Mouse (Mus musculus): ENCODE results near the gene Csnk2b. TPM values are rescaled to one million over a fixed set of nuclear protein-coding genes. Genes with fewer than 3 reads are reported as not detected.

Csnk2b gene
- polyA plus RNA-seq, 1 experiment from 2014 or later: 279 TPM

GRCm38 (mm10) chr17:35161421-35161820 lies 39.6 kb upstream of the Csnk2b start:
- WGBS: 89% methylated on average over 11 of the region's 11 CpGs
- Histone ChIP-seq H3K4me3 (peak overlapping the region; percentile 99; the same call in 1 of the 2 replicates), H3K9ac (replicated peaks) (no peak overlapping the region)

DNA sequence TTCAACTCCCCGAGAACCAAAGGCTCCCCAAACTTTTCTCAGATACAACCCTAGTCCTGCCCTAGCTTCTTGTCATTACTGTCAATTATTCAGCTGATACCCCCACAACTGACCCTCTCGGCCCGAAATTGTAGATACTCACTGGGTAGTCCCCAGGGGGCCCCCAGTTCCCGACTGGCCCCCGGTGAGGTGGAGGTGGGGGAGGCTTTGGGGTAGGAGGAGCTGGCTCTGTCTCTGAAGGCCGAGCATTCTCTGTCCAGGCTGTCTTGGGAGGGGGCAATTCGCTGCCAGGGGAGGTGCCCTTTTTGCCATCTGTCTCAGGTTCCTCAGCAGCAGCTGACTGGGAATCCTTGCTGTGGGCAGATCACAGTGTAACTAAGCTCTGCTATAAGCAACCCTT lies 37.8 kb upstream of the Csnk2b start:
- peaks cover 76% of the 10 kb centered on the region for H3K36me3 ChIP-seq
- H3K27me3 ChIP-seq: no peaks in the 10 kb centered on the region
- no peaks in the 10 kb centered on the region for H3K9me3 ChIP-seq
- no peak overlapping the region for H3K4me3 ChIP-seq
- no peak overlapping the region for H3K4me2 ChIP-seq (replicated peaks)
- WGBS: 91% methylated on average over 7 of the region's 7 CpGs
- H3K9ac ChIP-seq (replicated peaks): no peak overlapping the region
- peaks cover 18% of the 10 kb centered on the region for H3K4me1 ChIP-seq
- no peak for ATAC-seq (ENCODE audit: low FRiP score, low read depth)
- H3K27ac ChIP-seq (replicated peaks): no peak overlapping the region

More at GRCm38 (mm10) chr17:35161421-35161820, 39.6 kb upstream of the Csnk2b start:
- Histone ChIP-seq H3K27ac (replicated peaks) (no peak overlapping the region), H3K27me3 (no peaks in the 10 kb centered on the region), H3K9me3 (no peaks in the 10 kb centered on the region), H3K4me2 (replicated peaks) (no peak overlapping the region), H3K4me1 (peaks cover 26% of the 10 kb centered on the region), H3K36me3 (peaks cover 58% of the 10 kb centered on the region)
- no peak for ATAC-seq (ENCODE audit: low FRiP score, low read depth)

GRCm38 (mm10) chr17:35158850-35159593 lies 37.2 kb upstream of the Csnk2b start:
- H3K4me1 ChIP-seq: peaks cover 18% of the 10 kb centered on the region
- H3K9me3 ChIP-seq: no peaks in the 10 kb centered on the region
- H3K27ac ChIP-seq (replicated peaks): no peak overlapping the region
- H3K36me3 ChIP-seq: peaks cover 82% of the 10 kb centered on the region
- WGBS: 92% methylated on average over 16 of the region's 16 CpGs
- no peak overlapping the region for H3K4me2 ChIP-seq (replicated peaks)
- H3K9ac ChIP-seq (replicated peaks): no peak overlapping the region
- no peak overlapping the region for H3K4me3 ChIP-seq
- H3K27me3 ChIP-seq: no peaks in the 10 kb centered on the region
- ATAC-seq (ENCODE audit: low FRiP score, low read depth): no peak

- H3K27me3 ChIP-seq: no peaks in the 10 kb centered on the region
- 91% methylated on average over 8 of the region's 8 CpGs for WGBS
- no peak for ATAC-seq (ENCODE audit: low FRiP score, low read depth)
- H3K27ac ChIP-seq (replicated peaks): no peak overlapping the region
- peaks cover 95% of the 10 kb centered on the region for H3K36me3 ChIP-seq
- no peak overlapping the region for H3K4me2 ChIP-seq (replicated peaks)
- H3K9me3 ChIP-seq: no peaks in the 10 kb centered on the region
- H3K4me3 ChIP-seq: no peak overlapping the region
- H3K9ac ChIP-seq (replicated peaks): no peak overlapping the region
- H3K4me1 ChIP-seq: peaks cover 11% of the 10 kb centered on the region
These were observed 35.9 kb upstream of the Csnk2b start for GRCm38 (mm10) chr17:35157661-35158175.

GRCm38 (mm10) chr17:35157254-35157653 lies 35.4 kb upstream of the Csnk2b start:
- H3K27me3 ChIP-seq: no peaks in the 10 kb centered on the region
- peaks cover 100% of the 10 kb centered on the region for H3K36me3 ChIP-seq
- H3K4me1 ChIP-seq: peaks cover 6% of the 10 kb centered on the region
- no peak overlapping the region for H3K9ac ChIP-seq (replicated peaks)
- ATAC-seq (ENCODE audit: low FRiP score, low read depth): no peak
- H3K4me2 ChIP-seq (replicated peaks): no peak overlapping the region
- no peaks in the 10 kb centered on the region for H3K9me3 ChIP-seq
- WGBS: 95% methylated on average over 8 of the region's 8 CpGs
- H3K4me3 ChIP-seq: no peak overlapping the region
- H3K27ac ChIP-seq (replicated peaks): no peak overlapping the region

DNA sequence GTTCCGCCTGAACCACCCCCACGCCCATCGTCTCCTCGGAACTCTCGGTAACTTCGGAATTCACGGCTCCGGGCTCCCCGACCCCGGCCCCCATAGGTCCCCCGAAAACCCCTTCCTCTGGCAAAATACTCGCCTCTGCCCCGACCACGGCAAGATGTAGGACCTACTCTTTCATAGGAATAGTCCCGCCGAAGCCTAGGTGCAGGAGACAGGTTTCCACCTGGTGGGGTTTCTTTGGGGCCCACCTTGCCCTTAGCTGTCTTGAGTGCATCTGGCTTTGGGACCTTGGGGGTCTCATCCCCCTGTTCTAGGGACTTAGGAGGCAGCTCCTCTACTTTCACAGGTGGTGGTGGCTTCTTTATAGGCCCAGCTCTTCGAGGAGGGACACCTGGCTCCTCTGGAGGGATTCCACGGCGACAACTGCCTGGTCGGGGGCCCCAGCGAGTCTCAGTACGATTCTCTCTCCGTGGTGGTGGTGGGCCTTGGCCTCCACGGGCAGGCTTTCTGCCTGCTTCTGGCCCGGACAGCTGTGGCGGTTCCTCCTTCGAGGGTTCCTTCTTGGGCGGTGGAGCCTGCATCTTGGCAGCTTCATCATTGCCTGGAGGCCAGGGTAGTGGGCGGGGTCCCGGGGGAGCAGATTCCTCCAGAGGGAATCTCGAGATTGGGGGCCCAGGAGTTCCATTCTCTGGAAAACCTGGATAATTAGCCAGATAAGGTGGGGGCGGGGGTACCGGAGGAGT lies 34.8 kb upstream of the Csnk2b start:
- H3K4me3 ChIP-seq: no peak overlapping the region
- 93% methylated on average over 33 of the region's 33 CpGs for WGBS
- H3K4me1 ChIP-seq: peaks cover under 1% of the 10 kb centered on the region; the same call in 1 of the 2 replicates
- H3K4me2 ChIP-seq (replicated peaks): no peak overlapping the region
- peaks cover 100% of the 10 kb centered on the region for H3K36me3 ChIP-seq
- H3K9ac ChIP-seq (replicated peaks): no peak overlapping the region
- no peak for ATAC-seq (ENCODE audit: low FRiP score, low read depth)
- H3K27me3 ChIP-seq: no peaks in the 10 kb centered on the region
- H3K27ac ChIP-seq (replicated peaks): no peak overlapping the region
- no peaks in the 10 kb centered on the region for H3K9me3 ChIP-seq

- no peak overlapping the region for H3K4me2 ChIP-seq (replicated peaks)
- H3K9me3 ChIP-seq: no peaks in the 10 kb centered on the region
- peak overlapping the region; percentile 34; the same call in 1 of the 2 replicates for H3K9ac ChIP-seq (replicated peaks)
- H3K27ac ChIP-seq (replicated peaks): no peak overlapping the region
- ATAC-seq (ENCODE audit: low FRiP score, low read depth): no peak
- H3K27me3 ChIP-seq: no peaks in the 10 kb centered on the region
- H3K4me3 ChIP-seq: no peak overlapping the region
- no peaks in the 10 kb centered on the region; the same call in 1 of the 2 replicates for H3K4me1 ChIP-seq
- whole genome bisulfite sequencing: 93% methylated on average over 12 of the region's 12 CpGs
- H3K36me3 ChIP-seq: peaks cover 98% of the 10 kb centered on the region
These were observed 33.6 kb upstream of the Csnk2b start for GRCm38 (mm10) chr17:35155451-35155850.

GRCm38 (mm10) chr17:35154616-35155015 lies 32.8 kb upstream of the Csnk2b start:
- H3K4me3 ChIP-seq: no peak overlapping the region
- 81% methylated on average over 7 of the region's 7 CpGs for WGBS
- H3K9me3 ChIP-seq: no peaks in the 10 kb centered on the region
- no peaks in the 10 kb centered on the region for H3K27me3 ChIP-seq
- H3K36me3 ChIP-seq: peaks cover 98% of the 10 kb centered on the region
- no peak for ATAC-seq (ENCODE audit: low FRiP score, low read depth)
- H3K9ac ChIP-seq (replicated peaks): no peak overlapping the region
- H3K27ac ChIP-seq (replicated peaks): no peak overlapping the region
- no peak overlapping the region for H3K4me2 ChIP-seq (replicated peaks)
- H3K4me1 ChIP-seq: no peaks in the 10 kb centered on the region; the same call in 1 of the 2 replicates

GRCm38 (mm10) chr17:35153931-35154330 lies 32.1 kb upstream of the Csnk2b start:
- Histone ChIP-seq H3K4me3 (no peak overlapping the region), H3K36me3 (peaks cover 98% of the 10 kb centered on the region), H3K4me1 (no peaks in the 10 kb centered on the region; the same call in 1 of the 2 replicates), H3K9me3 (no peaks in the 10 kb centered on the region), H3K27ac (replicated peaks) (no peak overlapping the region), H3K9ac (replicated peaks) (no peak overlapping the region), H3K4me2 (replicated peaks) (no peak overlapping the region), H3K27me3 (no peaks in the 10 kb centered on the region)
- ATAC-seq (ENCODE audit: low FRiP score, low read depth): no peak
- WGBS: 81% methylated on average over 4 of the region's 4 CpGs

DNA sequence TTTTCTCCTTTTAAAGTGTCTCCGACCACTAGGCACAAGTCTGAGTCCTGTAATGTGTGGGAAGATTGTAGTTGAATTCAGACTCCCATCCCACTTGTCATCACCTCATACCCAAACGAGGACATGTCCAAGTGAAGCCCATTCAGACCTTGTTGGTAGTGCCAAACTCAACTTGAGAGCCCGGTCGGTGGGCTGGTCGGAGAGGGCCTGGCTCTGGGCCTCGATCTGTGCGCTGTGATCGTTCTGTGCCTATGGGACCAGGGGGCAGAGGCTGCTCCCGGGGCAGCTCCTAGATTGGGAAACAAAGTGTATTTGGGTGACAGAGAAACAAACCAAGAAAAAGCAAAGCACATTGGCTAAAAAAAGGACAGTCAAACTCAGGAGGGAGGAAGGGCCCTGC lies 31.2 kb upstream of the Csnk2b start:
- no peaks in the 10 kb centered on the region for H3K27me3 ChIP-seq
- ATAC-seq (ENCODE audit: low FRiP score, low read depth): no peak
- no peaks in the 10 kb centered on the region for H3K4me1 ChIP-seq
- H3K4me2 ChIP-seq (replicated peaks): no peak overlapping the region
- no peaks in the 10 kb centered on the region for H3K9me3 ChIP-seq
- no peak overlapping the region for H3K9ac ChIP-seq (replicated peaks)
- no peak overlapping the region for H3K4me3 ChIP-seq
- H3K36me3 ChIP-seq: peaks cover 98% of the 10 kb centered on the region
- H3K27ac ChIP-seq (replicated peaks): no peak overlapping the region
- 93% methylated on average over 9 of the region's 9 CpGs for WGBS

- 98% methylated on average over 4 of the region's 4 CpGs for WGBS
- Histone ChIP-seq H3K4me1 (no peaks in the 10 kb centered on the region), H3K36me3 (peaks cover 97% of the 10 kb centered on the region), H3K27ac (replicated peaks) (no peak overlapping the region), H3K9ac (replicated peaks) (no peak overlapping the region), H3K4me2 (replicated peaks) (no peak overlapping the region), H3K9me3 (no peaks in the 10 kb centered on the region), H3K27me3 (no peaks in the 10 kb centered on the region), H3K4me3 (no peak overlapping the region)
- no peak for ATAC-seq (ENCODE audit: low FRiP score, low read depth)
These were observed 30.3 kb upstream of the Csnk2b start for GRCm38 (mm10) chr17:35152121-35152520.
